Comparison of ENCODE assay signal across 32 mouse cellular contexts in genomic region chr3:90115526-90115925, GRCm38 (mm10). TPM values are rescaled to one million over a fixed set of nuclear protein-coding genes. Genes with fewer than 3 reads are reported as not detected.
A peak's percentile ranks its signal among the peaks of the same experiment; 100 is the strongest.
DNase-seq lines count a peak whose midpoint lies in the region; ATAC-seq and TF ChIP-seq lines count a peak whose summit lies in the region.
"Had no signal": no experiment of that assay in that cellular context is flagged by ENCODE, and none has a peak within 500 bp of the region (broad histone marks: within the 10 kb centered on the region; RNA-seq: fewer than 3 reads in every experiment).

No protein-coding gene starts in this region.

- 49% methylated on average over 3 of the region's 3 CpGs for whole genome bisulfite sequencing in kidney, postnatal 0 days
- 65% methylated on average over 3 of the region's 3 CpGs for WGBS in stomach, embryonic 14.5 days
- 80% methylated on average over 3 of the region's 3 CpGs for WGBS in midbrain, embryonic 10.5 days

- no peak overlapping the region for H3K4me3 ChIP-seq in kidney, postnatal 0 days (replicated peaks; ENCODE audit: low read depth, low read length)
- no peak overlapping the region for H3K4me3 ChIP-seq in stomach, embryonic 14.5 days (ENCODE audit: low read depth, low read length)
- no peak overlapping the region for H3K4me3 ChIP-seq in midbrain, embryonic 10.5 days
- H3K4me3 ChIP-seq: embryonic facial prominence, embryonic 10.5 days; embryonic facial prominence, embryonic 15.5 days; forebrain, embryonic 12.5 days; heart, adult 2 months; heart, embryonic 12.5 days; hindbrain, embryonic 13.5 days; myocyte; neural tube, embryonic 12.5 days; stomach, embryonic 15.5 days had no signal

- no peak overlapping the region for H3K9ac ChIP-seq in kidney, postnatal 0 days (ENCODE audit: low read depth, low read length)
- H3K9ac ChIP-seq in stomach, embryonic 14.5 days (replicated peaks; ENCODE audit: low read depth, low read length) = no peak overlapping the region
- H3K9ac ChIP-seq: embryonic facial prominence, embryonic 15.5 days; forebrain, embryonic 12.5 days; forebrain, postnatal 0 days; heart, embryonic 12.5 days; hindbrain, embryonic 13.5 days; liver, embryonic 14.5 days; neural tube, embryonic 12.5 days; stomach, embryonic 15.5 days had no signal

- H3K4me2 ChIP-seq in kidney, postnatal 0 days (ENCODE audit: low read length) = no peak overlapping the region
- no peak overlapping the region for H3K4me2 ChIP-seq in stomach, embryonic 14.5 days (replicated peaks; ENCODE audit: low read depth, low read length)
- H3K4me2 ChIP-seq: embryonic facial prominence, embryonic 15.5 days; forebrain, embryonic 12.5 days; heart, embryonic 12.5 days; hindbrain, embryonic 13.5 days; midbrain, embryonic 11.5 days; neural tube, embryonic 12.5 days; stomach, embryonic 15.5 days had no signal

- no peaks in the 10 kb centered on the region for H3K4me1 ChIP-seq in kidney, postnatal 0 days (replicated peaks; ENCODE audit: insufficient read depth, low read length)
- no peaks in the 10 kb centered on the region for H3K4me1 ChIP-seq in stomach, embryonic 14.5 days (ENCODE audit: control insufficient read depth, insufficient read depth, low read length)
- no peaks in the 10 kb centered on the region for H3K4me1 ChIP-seq in midbrain, embryonic 10.5 days
- H3K4me1 ChIP-seq: embryonic facial prominence, embryonic 10.5 days; embryonic facial prominence, embryonic 15.5 days; forebrain, embryonic 12.5 days; hindbrain, embryonic 13.5 days; neural tube, embryonic 12.5 days; stomach, embryonic 15.5 days had no signal

- no peak overlapping the region for H3K27ac ChIP-seq in kidney, postnatal 0 days
- H3K27ac ChIP-seq in stomach, embryonic 14.5 days (ENCODE audit: low read length) = no peak overlapping the region
- no peak overlapping the region for H3K27ac ChIP-seq in midbrain, embryonic 10.5 days (replicated peaks)
- H3K27ac ChIP-seq: embryonic facial prominence, embryonic 10.5 days; embryonic facial prominence, embryonic 15.5 days; forebrain, embryonic 12.5 days; heart, adult 2 months; hindbrain, embryonic 13.5 days; liver, embryonic 14.5 days; neural tube, embryonic 12.5 days; stomach, embryonic 15.5 days had no signal

- no peak for TF ChIP-seq CTCF in kidney, postnatal 0 days (IDR thresholded peaks at IDR 0.05; ENCODE audit: low read depth)

- no peak; the same call in 1 of the 2 replicates for ATAC-seq in kidney, postnatal 0 days (replicated peaks; ENCODE audit: low FRiP score, low read depth)
- 0 out of 2 replicates have a peak, but pooled peaks have one; percentile 37 for ATAC-seq in stomach, embryonic 14.5 days (ENCODE audit: insufficient number of reproducible peaks, insufficient read depth, low FRiP score, low read depth)
- ATAC-seq: forebrain, postnatal 0 days; intestine, embryonic 16.5 days; midbrain, embryonic 16.5 days; Patski had no signal

- DNase-seq in adrenal gland, adult 2 months = peak; percentile 75
- no peak for DNase-seq in adrenal gland, adult 18-20 months (ENCODE audit: low spot score in 2 of 2)
- peak; percentile 73 for DNase-seq in kidney, postnatal 0 days (ENCODE audit: low spot score)
- DNase-seq in kidney, adult 8-10 months = no peak
- DNase-seq in NIH3T3 (ENCODE audit: low read depth) = peak; percentile 31
- DNase-seq in midbrain, embryonic 10.5 days (ENCODE audit: low spot score) = no peak
- DNase-seq: cerebellum, adult 2 months; cerebellum, postnatal 14 days; forebrain, postnatal 0 days; heart, adult 2 months; heart, postnatal 4 days; left cerebral cortex, postnatal 4 days; liver; lung, adult 2 months; retina, postnatal 1 day; right cerebral cortex, postnatal 14 days; thymus, postnatal 14 days had no signal

- no peaks in the 10 kb centered on the region for H3K36me3 ChIP-seq in kidney, postnatal 0 days (ENCODE audit: insufficient read depth, low read length)
- H3K36me3 ChIP-seq in stomach, embryonic 14.5 days (ENCODE audit: control insufficient read depth, insufficient read depth, low read length) = no peaks in the 10 kb centered on the region
- H3K36me3 ChIP-seq in midbrain, embryonic 10.5 days = no peaks in the 10 kb centered on the region
- H3K36me3 ChIP-seq: embryonic facial prominence, embryonic 10.5 days; embryonic facial prominence, embryonic 15.5 days; forebrain, embryonic 12.5 days; G1E; heart, embryonic 12.5 days; hindbrain, embryonic 13.5 days; neural tube, embryonic 12.5 days; stomach, embryonic 15.5 days had no signal

- no peaks in the 10 kb centered on the region for H3K27me3 ChIP-seq in kidney, postnatal 0 days (ENCODE audit: insufficient read depth, low read length)
- H3K27me3 ChIP-seq in stomach, embryonic 14.5 days (ENCODE audit: control insufficient read depth, insufficient read depth, low read length) = no peaks in the 10 kb centered on the region
- H3K27me3 ChIP-seq in midbrain, embryonic 10.5 days (ENCODE audit: low read depth, poor library complexity, severe bottlenecking) = no peaks in the 10 kb centered on the region
- H3K27me3 ChIP-seq: embryonic facial prominence, embryonic 15.5 days; forebrain, embryonic 12.5 days; heart, embryonic 12.5 days; hindbrain, embryonic 13.5 days; neural tube, embryonic 12.5 days; Patski; stomach, embryonic 15.5 days had no signal

- H3K9me3 ChIP-seq in kidney, postnatal 0 days (replicated peaks; ENCODE audit: low read length) = no peaks in the 10 kb centered on the region
- no peaks in the 10 kb centered on the region for H3K9me3 ChIP-seq in stomach, embryonic 14.5 days (ENCODE audit: control insufficient read depth, low read depth, low read length)
- no peaks in the 10 kb centered on the region for H3K9me3 ChIP-seq in midbrain, embryonic 10.5 days (replicated peaks)
- H3K9me3 ChIP-seq: embryonic facial prominence, embryonic 10.5 days; embryonic facial prominence, embryonic 15.5 days; forebrain, embryonic 12.5 days; G1E; heart, embryonic 12.5 days; hindbrain, embryonic 13.5 days; neural tube, embryonic 12.5 days; stomach, embryonic 15.5 days had no signal

RNA-seq across cellular contexts. Expression of gene Nup210l, which starts 11.6 kb away (rescaled TPM):
- under 1 TPM; 0.63 to 0.66 TPM for total RNA-seq in adrenal gland, adult 2 months (2021)
- polyA plus RNA-seq in adrenal gland, adult 2 months (2012; rRNA removed) = 0.26 TPM in 2 replicates
- total RNA-seq in adrenal gland, adult 18-20 months (2021) = under 1 TPM; 0.48 to 0.53 TPM
- polyA plus RNA-seq in kidney, postnatal 0 days (2015; fragmentation: Nextera tagmentation; extraction: Ambion mirVana) = 0.08 and 0.12 TPM in 2 replicates
- polyA plus RNA-seq in stomach, embryonic 14.5 days (2014; fragmentation: Nextera tagmentation; extraction: Ambion mirVana) = 0.69 and 0.98 TPM in 2 replicates
- polyA plus RNA-seq in midbrain, embryonic 10.5 days (2016; fragmentation: Nextera tagmentation; extraction: Ambion mirVana) = 0.43 and 0.62 TPM in 2 replicates
- polyA plus RNA-seq: G1E had no signal

RNA-seq across cellular contexts. Expression of gene Tpm3, which starts 43.1 kb away (rescaled TPM):
- total RNA-seq in adrenal gland, adult 2 months (2021) = 100 to 1,000 TPM; 198 to 209 TPM
- 44.8 and 86.7 TPM in 2 replicates for polyA plus RNA-seq in adrenal gland, adult 2 months (2012; rRNA removed)
- 100 to 1,000 TPM; 169 to 191 TPM for total RNA-seq in adrenal gland, adult 18-20 months (2021)
- 352 and 403 TPM in 2 replicates for polyA plus RNA-seq in kidney, postnatal 0 days (2015; fragmentation: Nextera tagmentation; extraction: Ambion mirVana)
- 533 and 553 TPM in 2 replicates for polyA plus RNA-seq in stomach, embryonic 14.5 days (2014; fragmentation: Nextera tagmentation; extraction: Ambion mirVana)
- 576 and 578 TPM in 2 replicates for polyA plus RNA-seq in midbrain, embryonic 10.5 days (2016; fragmentation: Nextera tagmentation; extraction: Ambion mirVana)

Comparison
In these comparisons a context has a peak if more than half of its experiments do, and no peak if none do; other contexts are left out.
1. DNase-seq: peak in adrenal gland, adult 2 months (single experiment), kidney, postnatal 0 days (single experiment) and NIH3T3 (single experiment); none in adrenal gland, adult 18-20 months (0 of 2), kidney, adult 8-10 months (0 of 2) and midbrain, embryonic 10.5 days (single experiment).